Mouse (Mus musculus) kidney, postnatal 0 days (tissue): ENCODE measurements around the gene Zmiz1. TPM values are rescaled to one million over a fixed set of nuclear protein-coding genes. Genes with fewer than 3 reads are reported as not detected.

Experiments
- ATAC-seq: fragments of 200-750 bp; cut with Nextera tagmentation; replicated peaks from 2 replicates; pipeline ENCODE4 v1.8.0; 2017; ENCODE audit warnings: low read depth, moderate number of reproducible peaks, moderate TSS enrichment, moderate library complexity; ENCODE audit not compliant: low FRiP score
- DNase-seq: peaks from one replicate; pipeline ENCODE4 v3.0.0-alpha.2; 2016; ENCODE audit warnings: low spot score
- H3K27ac ChIP-seq: fragments of 300-500 bp; sonication (generic); 2 replicates; pipeline ENCODE4 v1.5.1; 2014; ENCODE audit warnings: mild to moderate bottlenecking
- H3K27me3 ChIP-seq: fragments of 300-500 bp; sonication (generic); 2 replicates; pipeline ENCODE4 v1.6.1; 2014; ENCODE audit warnings: low read length, mixed read lengths; ENCODE audit not compliant: insufficient read depth
- H3K36me3 ChIP-seq: fragments of 300-500 bp; sonication (generic); 2 replicates; pipeline ENCODE4 v1.6.1; 2014; ENCODE audit warnings: low read length, mixed read lengths; ENCODE audit not compliant: insufficient read depth
- H3K4me1 ChIP-seq: fragments of 300-500 bp; sonication (generic); replicated peaks from 2 replicates; pipeline ENCODE4 v1.6.1; 2014; ENCODE audit warnings: antibody characterized with exemption, low read length, mixed read lengths; ENCODE audit not compliant: insufficient read depth
- H3K4me2 ChIP-seq: fragments of 300-500 bp; sonication (generic); 2 replicates; pipeline ENCODE4 v1.6.1; 2014; ENCODE audit warnings: mild to moderate bottlenecking, low read length, moderate library complexity, mixed read lengths
- H3K4me3 ChIP-seq: fragments of 300-500 bp; sonication (generic); replicated peaks from 2 replicates; pipeline ENCODE4 v1.5.1; 2014; ENCODE audit warnings: low read depth, low read length
- H3K9ac ChIP-seq: fragments of 300-500 bp; sonication (generic); 2 replicates; pipeline ENCODE4 v1.6.1; 2014; ENCODE audit warnings: low read depth, low read length
- H3K9me3 ChIP-seq: fragments of 300-500 bp; sonication (generic); replicated peaks from 2 replicates; pipeline ENCODE4 v1.6.1; 2016; ENCODE audit warnings: low read length, inconsistent platforms, mixed read lengths
- CTCF ChIP-seq: IDR thresholded peaks from 2 replicates; pipeline ENCODE4 v1.5.1; 2016; ENCODE audit warnings: antibody characterized with exemption, low read depth, mild to moderate bottlenecking, moderate library complexity
- WGBS: fragments of 180-500 bp; shearing (Covaris S2); extraction: QIAGEN DNeasy Blood & Tissue Kit; methylation state at CpG from one replicate; pipeline ENCODE4 v1.1.7; 2014; 5-methylcytosine and 5-hydroxymethylcytosine counted together
- polyA plus RNA-seq: library from polyadenylated mRNA; unstranded; fragments of >200 nt; fragmentation: Nextera tagmentation; extraction: Ambion mirVana; gene quantifications from 2 replicates; pipeline ENCODE4 v1.2.1, GENCODE M21; 2015

Gene Zmiz1
- polyA plus RNA-seq, 1 experiment from 2014 or later: 25.0 TPM

DNA sequence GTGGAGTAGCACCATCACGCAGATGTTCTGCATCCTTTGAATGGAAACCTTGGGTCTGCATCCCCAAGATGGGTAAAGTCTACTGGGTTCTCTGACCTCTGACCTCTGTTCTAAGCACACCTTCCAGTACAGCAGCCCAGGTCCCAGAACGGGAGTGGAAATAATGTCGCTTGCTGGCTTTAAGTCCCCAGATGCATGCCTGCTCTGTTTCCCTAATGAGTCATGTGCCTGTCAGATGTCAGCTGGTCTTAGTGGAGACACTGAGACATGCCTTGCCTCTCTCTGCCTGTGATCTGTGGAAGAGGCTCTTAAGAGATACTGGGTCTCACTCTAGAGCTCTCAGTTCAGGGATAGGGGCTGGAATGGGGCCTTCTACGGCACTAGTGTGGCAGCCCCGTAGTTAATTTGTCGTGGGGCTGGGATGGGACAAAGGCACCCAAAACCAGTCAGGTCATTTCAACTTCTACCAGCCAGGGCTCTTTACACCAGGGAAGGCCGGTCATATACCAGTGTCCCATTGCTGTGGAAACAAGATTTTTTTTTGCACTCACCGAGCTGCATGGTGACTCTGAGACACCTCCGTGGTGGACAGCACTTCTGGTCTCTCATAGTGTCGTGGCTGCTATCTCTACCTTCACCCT is 128.0 kb downstream of the Zmiz1 start:
- no peaks in the 10 kb centered on the region for H3K27me3 ChIP-seq
- H3K4me2 ChIP-seq: no peak overlapping the region
- DNase-seq (peak; percentile 29), ATAC-seq (no peak)
- no peak for TF ChIP-seq CTCF
- H3K36me3 ChIP-seq: peaks cover 12% of the 10 kb centered on the region; the same call in 1 of the 2 replicates
- 28% methylated on average over 10 of the region's 10 CpGs for WGBS
- H3K9ac ChIP-seq: no peak overlapping the region
- H3K4me1 ChIP-seq: peaks cover 36% of the 10 kb centered on the region
- no peak overlapping the region for H3K4me3 ChIP-seq
- no peaks in the 10 kb centered on the region for H3K9me3 ChIP-seq
- H3K27ac ChIP-seq: peak overlapping the region; percentile 79

DNA sequence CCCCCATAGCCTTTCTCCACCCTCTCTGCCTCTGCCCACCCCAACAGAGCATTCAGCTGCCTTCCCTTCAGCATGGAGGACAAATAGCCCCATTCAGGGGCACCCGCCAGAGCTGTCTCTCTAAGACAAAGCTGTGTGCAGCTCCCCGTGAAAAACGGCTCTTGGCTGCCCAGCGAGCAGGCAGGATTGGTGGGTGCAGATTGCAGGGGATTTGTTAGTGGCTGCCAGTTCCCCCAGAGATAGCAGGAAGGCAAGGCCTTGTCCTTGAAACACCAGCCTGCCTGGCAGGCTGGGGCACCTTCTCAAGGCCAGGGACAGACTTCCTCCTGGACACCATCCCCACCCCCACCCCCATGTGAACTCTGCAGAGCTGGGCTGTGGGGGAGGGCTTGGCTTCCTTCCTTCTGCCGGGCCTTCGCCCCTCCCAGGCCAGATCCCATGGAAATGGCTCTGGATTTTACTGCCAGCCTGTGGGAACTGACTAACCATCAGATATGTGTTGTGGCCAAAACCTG is 128.6 kb downstream of the Zmiz1 start:
- Histone ChIP-seq H3K27ac (peak overlapping the region; percentile 79), H3K36me3 (peaks cover 11% of the 10 kb centered on the region; the same call in 1 of the 2 replicates), H3K9ac (no peak overlapping the region), H3K27me3 (no peaks in the 10 kb centered on the region), H3K9me3 (no peaks in the 10 kb centered on the region), H3K4me3 (no peak overlapping the region), H3K4me1 (peaks cover 36% of the 10 kb centered on the region), H3K4me2 (no peak overlapping the region)
- DNase-seq: peak; percentile 55
- no peak; the same call in 1 of the 2 replicates for ATAC-seq
- TF ChIP-seq CTCF: no peak
- 8% methylated on average over 6 of the region's 6 CpGs for WGBS

DNA sequence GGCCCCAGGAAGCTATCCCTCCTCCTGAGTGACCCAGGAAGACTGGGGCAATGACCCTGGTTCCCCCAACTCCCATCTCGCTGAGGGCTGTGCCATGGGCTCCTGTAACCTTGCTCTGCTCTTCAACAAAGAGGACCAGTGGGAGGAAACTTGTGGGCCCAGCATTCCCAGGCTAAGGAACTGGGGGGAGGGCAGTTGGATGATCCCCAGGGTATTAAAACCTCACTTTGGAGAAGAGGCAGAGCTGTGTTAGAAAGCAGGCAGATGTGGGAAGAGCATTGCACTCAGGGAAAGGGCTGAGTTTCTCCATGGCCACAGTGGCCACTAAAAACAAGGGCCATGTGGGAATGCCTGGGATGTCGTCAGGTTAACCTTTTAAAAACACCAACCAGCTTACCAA is 129.2 kb downstream of the Zmiz1 start:
- no peaks in the 10 kb centered on the region for H3K27me3 ChIP-seq
- peaks cover 11% of the 10 kb centered on the region; the same call in 1 of the 2 replicates for H3K36me3 ChIP-seq
- peak; percentile 42 for DNase-seq
- TF ChIP-seq CTCF: no peak
- no peak overlapping the region for H3K4me3 ChIP-seq
- peak overlapping the region; percentile 79 for H3K27ac ChIP-seq
- no peaks in the 10 kb centered on the region for H3K9me3 ChIP-seq
- H3K4me1 ChIP-seq: peaks cover 36% of the 10 kb centered on the region
- 44% methylated on average over 2 of the region's 2 CpGs for WGBS
- ATAC-seq: no peak
- no peak overlapping the region for H3K9ac ChIP-seq
- H3K4me2 ChIP-seq: no peak overlapping the region

DNA sequence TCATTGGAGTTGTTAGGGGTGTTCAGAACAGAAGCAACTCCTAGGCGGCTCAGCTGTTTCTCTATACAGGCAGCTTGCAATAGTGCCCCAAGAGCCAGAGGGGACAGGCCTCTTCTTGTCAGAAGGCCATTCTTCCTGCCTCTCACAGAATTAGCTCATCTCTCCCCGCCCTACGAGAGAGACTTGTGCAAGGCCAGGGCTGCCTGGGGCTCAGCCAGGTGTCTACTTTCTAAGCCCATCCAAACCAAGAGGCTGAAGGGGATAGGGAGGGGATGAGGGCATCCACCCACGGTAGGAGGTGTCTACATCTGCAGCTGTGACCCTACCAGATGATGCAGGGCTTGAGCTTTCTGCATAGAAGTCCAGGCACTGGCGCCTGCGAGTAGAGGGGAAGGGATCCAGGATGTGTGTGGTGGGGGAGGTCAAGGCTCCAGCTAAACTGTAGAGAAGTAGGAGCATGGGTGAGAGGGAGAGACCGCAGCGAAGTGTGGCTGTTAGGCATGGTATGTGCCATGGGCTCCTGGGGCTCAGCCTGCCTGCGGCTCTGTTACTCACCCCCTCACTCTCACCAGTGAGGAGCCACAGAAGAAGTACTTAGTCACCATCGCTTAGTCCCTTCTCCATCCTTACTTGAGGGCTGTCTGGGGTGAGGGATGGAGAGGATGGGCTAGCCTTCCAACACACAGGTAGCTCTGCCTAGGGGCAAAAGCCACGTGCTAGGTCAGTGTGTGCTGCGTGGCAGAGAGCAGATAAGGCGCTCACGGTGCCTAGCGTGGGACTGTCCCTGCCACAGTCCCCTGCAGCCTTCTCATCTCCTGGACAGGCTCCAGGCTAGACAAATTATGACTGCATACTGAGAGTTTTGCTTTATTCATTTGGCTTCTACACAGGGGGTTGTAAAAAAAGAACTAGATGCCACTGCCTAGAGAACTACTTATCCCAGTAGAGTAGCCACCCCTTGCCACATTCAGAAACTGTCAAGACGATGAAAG is 130.3 kb downstream of the Zmiz1 start:
- H3K27ac ChIP-seq: peak overlapping the region; percentile 79
- no peak for TF ChIP-seq CTCF
- 0 out of 2 replicates have a peak, but pooled peaks cover 6% of the 10 kb centered on the region for H3K36me3 ChIP-seq
- 67% methylated on average over 16 of the region's 16 CpGs for WGBS
- peaks cover 41% of the 10 kb centered on the region for H3K4me1 ChIP-seq
- no peak overlapping the region for H3K9ac ChIP-seq
- no peak overlapping the region for H3K4me3 ChIP-seq
- no peak for ATAC-seq
- H3K4me2 ChIP-seq: no peak overlapping the region
- no peak for DNase-seq
- no peaks in the 10 kb centered on the region for H3K9me3 ChIP-seq
- no peaks in the 10 kb centered on the region for H3K27me3 ChIP-seq

DNA sequence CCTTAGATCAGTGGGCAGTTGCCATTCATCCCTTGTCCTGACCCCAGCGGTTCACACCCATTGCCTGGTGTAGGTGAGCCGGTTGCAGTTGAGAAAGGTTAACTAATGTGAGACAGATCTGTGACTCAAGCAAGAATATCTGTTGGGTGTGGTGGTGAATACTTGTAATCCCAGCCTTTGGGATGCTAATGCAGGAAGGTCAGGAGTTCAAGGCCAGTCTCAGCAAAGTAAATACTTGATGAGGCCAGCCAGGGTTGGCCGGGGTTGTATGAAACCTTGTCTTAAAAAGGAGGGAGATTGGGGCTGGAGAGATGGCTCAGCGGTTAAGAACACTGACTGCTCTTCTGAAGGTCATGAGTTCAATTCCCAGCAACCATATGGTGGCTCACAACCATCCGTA is 132.0 kb downstream of the Zmiz1 start:
- WGBS: 50% methylated on average over 4 of the region's 5 CpGs
- ATAC-seq (no peak), DNase-seq (no peak)
- H3K27ac ChIP-seq: no peak overlapping the region
- H3K4me2 ChIP-seq: no peak overlapping the region
- no peak overlapping the region for H3K9ac ChIP-seq
- TF ChIP-seq CTCF: no peak
- H3K4me1 ChIP-seq: peaks cover 32% of the 10 kb centered on the region
- H3K36me3 ChIP-seq: 0 out of 2 replicates have a peak, but pooled peaks cover 4% of the 10 kb centered on the region
- H3K4me3 ChIP-seq: no peak overlapping the region
- H3K27me3 ChIP-seq: no peaks in the 10 kb centered on the region
- no peaks in the 10 kb centered on the region for H3K9me3 ChIP-seq

DNA sequence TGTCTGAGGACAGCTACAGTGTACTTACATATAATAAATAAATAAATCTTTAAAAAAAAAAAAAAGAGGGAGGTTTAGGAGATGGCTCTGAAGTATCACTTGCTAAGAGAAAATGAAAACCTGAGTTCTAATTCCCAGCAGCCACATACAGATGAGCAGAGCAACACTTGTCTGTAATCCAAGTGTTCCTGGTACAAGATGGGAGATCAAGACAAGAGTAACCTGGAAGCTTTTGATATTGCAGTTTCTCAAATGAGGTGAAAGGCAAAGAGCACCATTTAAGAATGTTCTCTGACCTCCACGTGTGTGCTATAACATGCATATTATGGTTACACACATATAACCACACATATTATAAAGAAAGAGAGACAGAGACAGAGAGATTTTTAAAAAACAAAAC is 132.4 kb downstream of the Zmiz1 start:
- H3K4me3 ChIP-seq: no peak overlapping the region
- ATAC-seq (no peak), DNase-seq (no peak)
- no peak for TF ChIP-seq CTCF
- H3K4me2 ChIP-seq: no peak overlapping the region
- no peaks in the 10 kb centered on the region for H3K27me3 ChIP-seq
- H3K4me1 ChIP-seq: peaks cover 28% of the 10 kb centered on the region
- no peak overlapping the region for H3K27ac ChIP-seq
- H3K9me3 ChIP-seq: no peaks in the 10 kb centered on the region
- 91% methylated on average over 1 of the region's 1 CpGs for WGBS
- H3K9ac ChIP-seq: no peak overlapping the region
- 0 out of 2 replicates have a peak, but pooled peaks cover 6% of the 10 kb centered on the region for H3K36me3 ChIP-seq
